Mouse (Mus musculus) liver, embryonic 11.5 days (tissue): Measurements from ENCODE around the gene Pla2g4e. TPM values are rescaled to one million over a fixed set of nuclear protein-coding genes. Genes with fewer than 3 reads are reported as not detected.

Experiments used
- ATAC-seq: fragments of 200-750 bp; cut with Nextera tagmentation; replicated peaks from 2 replicates; pipeline ENCODE4 v1.8.0; 2017; ENCODE audit warnings: moderate number of reproducible peaks, mild to moderate bottlenecking, moderate TSS enrichment, moderate library complexity; ENCODE audit not compliant: low FRiP score
- DNase-seq: peaks from one replicate; pipeline ENCODE4 v3.0.0-alpha.2; 2017; ENCODE audit warnings: low spot score
- H3K27ac ChIP-seq: fragments of 300-500 bp; sonication (generic); 2 replicates; pipeline ENCODE4 v1.5.1; 2014; ENCODE audit warnings: mild to moderate bottlenecking, low read depth, low read length, control low read depth
- H3K27me3 ChIP-seq: fragments of 300-500 bp; sonication (generic); replicated peaks from 2 replicates; pipeline ENCODE4 v1.6.1; 2014; ENCODE audit warnings: low read length, mixed read lengths; ENCODE audit not compliant: control insufficient read depth, insufficient read depth
- H3K36me3 ChIP-seq: fragments of 300-500 bp; sonication (generic); 2 replicates; pipeline ENCODE4 v1.6.1; 2014; ENCODE audit warnings: mild to moderate bottlenecking, low read length, moderate library complexity, mixed read lengths; ENCODE audit not compliant: control insufficient read depth, insufficient read depth
- H3K4me1 ChIP-seq: fragments of 300-500 bp; sonication (generic); replicated peaks from 2 replicates; pipeline ENCODE4 v1.6.1; 2014; ENCODE audit warnings: low read length, mixed read lengths; ENCODE audit not compliant: control insufficient read depth, insufficient read depth
- H3K4me2 ChIP-seq: fragments of 300-500 bp; sonication (generic); 2 replicates; pipeline ENCODE4 v1.6.1; 2014; ENCODE audit warnings: mild to moderate bottlenecking, control low read depth, moderate library complexity
- H3K4me3 ChIP-seq: fragments of 300-500 bp; sonication (generic); 2 replicates; pipeline ENCODE4 v1.5.1; 2014; ENCODE audit warnings: low read depth, low read length, control low read depth
- H3K9ac ChIP-seq: fragments of 300-500 bp; sonication (generic); 2 replicates; pipeline ENCODE4 v1.6.1; 2014; ENCODE audit warnings: low read depth, low read length, control low read depth
- H3K9me3 ChIP-seq: fragments of 300-500 bp; sonication (generic); 2 replicates; pipeline ENCODE4 v1.6.1; 2016; ENCODE audit warnings: low read length, inconsistent platforms, mixed read lengths; ENCODE audit not compliant: control insufficient read depth
- WGBS: fragments of 180-500 bp; shearing (Covaris S2); extraction: QIAGEN DNeasy Blood & Tissue Kit; methylation state at CpG from one replicate; pipeline ENCODE4 v1.1.7; 2014; 5-methylcytosine and 5-hydroxymethylcytosine counted together
- polyA plus RNA-seq: library from polyadenylated mRNA; unstranded; fragments of >200 nt; fragmentation: Nextera tagmentation; extraction: Ambion mirVana; gene quantifications from 2 replicates; pipeline ENCODE4 v1.2.1, GENCODE M21; 2014

The Pla2g4e gene
- polyA plus RNA-seq, 1 experiment from 2014 or later = not detected

DNA sequence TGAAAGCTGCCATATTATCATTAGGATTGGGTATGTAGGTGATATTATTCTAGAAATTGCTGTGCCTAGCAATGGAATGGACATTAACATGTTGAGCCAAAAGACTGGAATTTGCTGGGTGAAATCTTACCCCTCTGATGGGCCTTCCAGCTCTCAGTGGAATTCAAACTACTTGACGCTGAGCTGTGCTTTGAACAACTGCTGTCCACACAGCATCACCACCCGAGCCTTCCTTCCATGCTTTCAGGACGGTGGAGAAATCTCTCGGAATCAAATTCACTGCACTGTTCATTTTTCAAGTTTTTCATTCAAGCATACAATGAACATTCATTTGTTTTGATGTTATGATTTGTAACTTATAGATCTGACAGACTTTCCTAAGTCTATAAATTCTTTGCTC lies 100.7 kb downstream of the Pla2g4e start:
- H3K36me3 ChIP-seq = no peaks in the 10 kb centered on the region
- H3K27me3 ChIP-seq = no peaks in the 10 kb centered on the region
- no peak for DNase-seq
- no peak overlapping the region for H3K4me2 ChIP-seq
- H3K27ac ChIP-seq = no peak overlapping the region
- H3K4me3 ChIP-seq = no peak overlapping the region
- ATAC-seq = no peak
- peaks cover 3% of the 10 kb centered on the region; the same call in 1 of the 2 replicates for H3K4me1 ChIP-seq
- 87% methylated on average over 4 of the region's 4 CpGs for WGBS
- no peak overlapping the region for H3K9ac ChIP-seq
- H3K9me3 ChIP-seq = no peaks in the 10 kb centered on the region

DNA sequence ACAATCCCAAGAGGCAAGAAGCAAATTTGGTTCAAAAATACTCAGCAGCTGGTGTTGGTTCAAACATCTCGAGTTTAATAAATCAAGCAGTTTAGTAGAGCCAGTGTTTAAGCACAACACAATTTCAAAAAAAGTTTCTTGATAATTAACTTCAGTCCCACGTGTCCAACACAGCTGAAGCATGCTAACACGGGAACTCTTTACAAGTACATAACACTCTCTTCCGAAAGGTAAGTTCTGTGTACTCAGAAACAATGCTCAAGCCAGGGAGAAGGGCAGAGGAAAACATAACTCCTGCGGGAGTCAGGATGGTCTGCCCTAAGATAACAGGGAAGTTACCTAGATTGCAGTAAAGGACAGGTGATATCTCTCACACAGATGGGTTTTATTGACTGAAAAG lies 102.8 kb downstream of the Pla2g4e start:
- no peak overlapping the region for H3K9ac ChIP-seq
- ATAC-seq (no peak), DNase-seq (no peak)
- H3K36me3 ChIP-seq = no peaks in the 10 kb centered on the region
- H3K27ac ChIP-seq = no peak overlapping the region
- no peaks in the 10 kb centered on the region for H3K27me3 ChIP-seq
- 79% methylated on average over 5 of the region's 5 CpGs for WGBS
- H3K9me3 ChIP-seq = no peaks in the 10 kb centered on the region
- no peaks in the 10 kb centered on the region for H3K4me1 ChIP-seq
- H3K4me2 ChIP-seq = no peak overlapping the region
- no peak overlapping the region for H3K4me3 ChIP-seq

DNA sequence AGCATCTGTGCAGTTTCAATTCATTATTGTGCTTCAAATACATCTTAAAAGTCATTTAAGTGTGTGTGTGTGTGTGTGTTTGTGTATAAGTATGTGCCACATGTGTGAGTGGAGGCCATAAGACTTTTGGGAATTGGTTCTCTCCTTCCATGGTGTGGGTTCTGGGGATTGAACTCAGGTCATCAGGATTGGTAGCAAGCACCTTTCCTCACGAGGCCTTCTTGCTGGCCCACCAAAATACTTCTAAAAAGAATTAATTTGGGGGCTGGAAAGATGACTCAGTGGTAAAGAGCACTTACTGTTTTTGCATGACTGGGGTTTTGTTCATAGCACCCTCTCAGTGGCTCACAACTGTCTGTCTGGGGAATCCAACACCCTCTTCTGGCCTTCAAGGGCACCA lies 103.5 kb downstream of the Pla2g4e start:
- no peak overlapping the region for H3K9ac ChIP-seq
- ATAC-seq = no peak
- no peak overlapping the region for H3K4me2 ChIP-seq
- DNase-seq = no peak
- H3K4me1 ChIP-seq = no peaks in the 10 kb centered on the region
- H3K4me3 ChIP-seq = no peak overlapping the region
- 79% methylated on average over 1 of the region's 1 CpGs for WGBS
- H3K27me3 ChIP-seq = no peaks in the 10 kb centered on the region
- H3K36me3 ChIP-seq = no peaks in the 10 kb centered on the region
- no peaks in the 10 kb centered on the region for H3K9me3 ChIP-seq
- H3K27ac ChIP-seq = no peak overlapping the region

DNA sequence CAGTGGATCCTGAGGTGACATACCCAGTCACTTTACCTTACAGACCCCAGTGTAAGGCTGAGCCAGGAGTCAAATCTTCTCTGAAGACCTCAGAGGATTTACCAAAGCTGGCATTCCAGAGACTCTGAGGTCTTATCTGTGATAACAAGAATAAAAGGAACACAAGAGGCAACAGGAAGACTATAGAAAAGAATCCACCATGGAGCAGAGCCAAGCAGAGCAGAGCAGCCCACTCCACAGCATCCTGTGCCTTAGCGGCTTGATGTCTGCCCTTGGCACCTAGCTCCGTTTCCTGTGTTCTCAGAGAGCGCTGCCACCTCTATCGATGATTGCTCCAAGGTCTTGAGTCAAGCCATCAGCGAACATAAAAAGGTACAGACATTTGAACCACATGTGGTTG lies 104.8 kb downstream of the Pla2g4e start:
- Histone ChIP-seq H3K4me3 (no peak overlapping the region), H3K4me1 (no peaks in the 10 kb centered on the region), H3K27ac (no peak overlapping the region), H3K4me2 (no peak overlapping the region), H3K27me3 (no peaks in the 10 kb centered on the region), H3K9me3 (no peaks in the 10 kb centered on the region), H3K9ac (no peak overlapping the region), H3K36me3 (no peaks in the 10 kb centered on the region)
- ATAC-seq = no peak
- 84% methylated on average over 5 of the region's 5 CpGs for WGBS
- DNase-seq = no peak

DNA sequence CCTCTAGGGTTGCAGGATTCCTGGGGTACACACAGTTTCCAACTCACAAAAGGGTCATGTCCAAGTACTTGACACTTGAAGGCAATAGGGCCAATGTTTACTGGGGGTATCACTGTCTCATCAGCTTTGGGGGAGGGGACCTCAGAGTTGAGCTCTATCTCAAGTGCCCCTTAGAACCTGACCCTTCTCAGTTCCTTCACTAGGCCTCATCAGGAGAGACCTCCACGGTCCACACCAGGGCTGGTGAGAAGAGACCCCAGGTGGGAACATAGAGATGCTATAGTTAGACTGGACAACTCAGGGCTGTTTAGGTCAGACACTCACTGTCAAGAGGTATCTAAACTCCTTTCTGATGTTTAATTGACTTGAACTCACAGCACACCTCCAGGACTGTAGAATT lies 106.0 kb downstream of the Pla2g4e start:
- no peaks in the 10 kb centered on the region for H3K4me1 ChIP-seq
- H3K9ac ChIP-seq = no peak overlapping the region
- H3K27me3 ChIP-seq = no peaks in the 10 kb centered on the region
- no peak overlapping the region for H3K27ac ChIP-seq
- no peaks in the 10 kb centered on the region for H3K36me3 ChIP-seq
- H3K4me3 ChIP-seq = no peak overlapping the region
- DNase-seq (no peak), ATAC-seq (no peak)
- no peak overlapping the region for H3K4me2 ChIP-seq
- no peaks in the 10 kb centered on the region for H3K9me3 ChIP-seq
- 77% methylated on average over 1 of the region's 1 CpGs for WGBS

DNA sequence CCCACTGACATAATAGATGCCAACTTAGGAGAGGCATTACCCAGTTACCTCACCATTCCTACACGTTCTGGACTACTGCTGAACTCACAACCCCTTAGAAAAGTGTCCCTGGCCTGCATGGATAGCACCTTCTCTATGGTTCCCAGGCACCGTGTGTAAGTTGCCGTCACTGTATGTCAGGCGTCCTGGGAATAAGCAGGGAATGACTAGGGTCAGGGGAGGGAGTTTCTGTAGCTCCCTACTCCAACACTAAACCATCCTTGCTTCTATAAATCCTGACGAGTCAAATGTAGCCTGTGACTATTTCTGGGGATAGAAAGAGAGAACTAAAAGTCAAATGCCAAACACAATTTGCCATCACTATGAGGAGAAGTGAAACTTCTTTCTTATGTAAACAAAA lies 107.9 kb downstream of the Pla2g4e start:
- no peaks in the 10 kb centered on the region for H3K4me1 ChIP-seq
- no peak overlapping the region for H3K9ac ChIP-seq
- H3K4me3 ChIP-seq = no peak overlapping the region
- no peaks in the 10 kb centered on the region for H3K27me3 ChIP-seq
- no peaks in the 10 kb centered on the region for H3K36me3 ChIP-seq
- ATAC-seq (no peak), DNase-seq (no peak)
- 77% methylated on average over 5 of the region's 5 CpGs for WGBS
- H3K4me2 ChIP-seq = no peak overlapping the region
- no peaks in the 10 kb centered on the region for H3K9me3 ChIP-seq
- H3K27ac ChIP-seq = no peak overlapping the region

DNA sequence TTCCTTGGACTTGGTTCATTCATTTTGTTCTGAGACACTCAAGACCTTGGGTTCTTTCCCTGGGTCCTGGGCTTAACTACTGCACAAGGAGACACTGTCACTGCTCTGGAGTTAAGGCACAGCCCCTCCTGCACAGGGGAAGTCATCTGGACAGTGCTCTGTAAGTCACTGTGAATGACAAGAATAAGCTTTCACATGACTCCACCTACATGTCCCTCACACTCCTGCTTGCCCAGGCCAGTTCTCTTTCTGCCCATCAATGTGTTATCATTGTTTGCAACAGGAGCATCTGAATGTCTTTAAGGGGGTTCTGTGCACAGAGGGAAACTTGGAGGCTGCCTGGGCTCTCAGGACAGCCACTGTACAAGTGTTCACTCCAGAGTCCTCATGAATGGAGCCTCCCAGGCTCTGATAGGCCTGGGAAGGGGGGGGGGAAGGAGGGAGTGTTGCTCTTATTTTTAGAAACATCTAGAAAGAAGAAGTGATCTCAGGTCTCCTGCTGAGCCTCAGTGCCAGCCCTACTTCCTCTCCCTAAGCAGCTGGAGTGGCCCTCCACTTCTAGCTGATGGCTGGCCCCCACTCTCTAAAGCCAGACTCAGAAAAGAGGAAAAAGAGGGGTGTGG lies 110.6 kb downstream of the Pla2g4e start:
- Histone ChIP-seq H3K4me2 (no peak overlapping the region), H3K36me3 (no peaks in the 10 kb centered on the region), H3K27ac (no peak overlapping the region), H3K4me3 (no peak overlapping the region), H3K27me3 (no peaks in the 10 kb centered on the region), H3K9ac (no peak overlapping the region), H3K9me3 (no peaks in the 10 kb centered on the region), H3K4me1 (peaks cover 3% of the 10 kb centered on the region; the same call in 1 of the 2 replicates)
- ATAC-seq = no peak
- DNase-seq = no peak

DNA sequence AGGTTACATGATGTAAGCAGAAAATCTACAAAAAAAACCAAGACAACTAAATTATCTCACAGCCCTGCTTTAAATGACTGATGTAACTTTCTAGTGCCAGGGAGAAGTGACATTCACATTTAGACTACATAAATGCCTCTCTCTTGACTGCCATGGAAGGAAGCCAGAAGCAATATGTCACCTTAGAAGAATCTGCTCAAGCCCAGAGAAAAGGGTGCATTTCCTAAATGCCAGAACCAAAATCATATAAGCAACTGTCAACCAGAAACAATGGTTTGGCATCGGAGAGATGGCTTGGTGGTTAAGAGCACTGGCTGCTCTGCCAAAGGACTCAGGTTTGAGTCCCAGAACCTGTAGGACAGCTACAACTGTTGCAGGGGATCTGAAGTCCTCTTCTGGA lies 113.3 kb downstream of the Pla2g4e start:
- H3K27me3 ChIP-seq = no peaks in the 10 kb centered on the region
- H3K27ac ChIP-seq = no peak overlapping the region
- peaks cover 4% of the 10 kb centered on the region; the same call in 1 of the 2 replicates for H3K4me1 ChIP-seq

DNA sequence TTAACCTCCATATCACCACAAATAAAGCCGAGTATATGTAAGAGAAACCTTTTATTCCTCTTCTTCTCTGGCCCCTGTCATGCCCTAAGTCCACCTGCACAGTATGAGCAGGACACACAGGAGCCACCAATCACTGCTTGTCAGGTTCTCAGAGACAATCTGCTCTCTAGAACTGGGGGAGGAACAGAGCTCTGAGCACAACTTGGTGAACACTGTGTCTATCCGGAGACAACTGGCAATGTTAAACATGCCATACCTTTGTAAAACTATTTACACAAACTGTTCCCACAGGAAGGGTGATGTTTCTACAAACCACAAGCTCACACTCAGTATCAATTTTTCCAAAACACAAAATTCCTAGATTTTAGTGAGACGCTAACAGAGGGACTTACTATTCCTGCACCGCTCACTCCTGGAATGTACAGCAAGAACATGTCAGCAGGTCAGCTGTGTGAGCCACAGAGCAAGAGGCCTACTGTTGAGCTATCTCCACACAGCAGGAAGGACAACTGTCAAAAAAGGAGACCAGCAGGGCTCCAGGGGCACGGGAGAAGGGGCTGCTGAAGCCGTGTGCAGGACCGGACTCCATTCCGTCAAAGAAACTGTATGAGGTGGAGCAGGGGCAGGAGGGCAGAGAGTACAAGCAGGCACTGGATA lies 115.8 kb downstream of the Pla2g4e start:
- Histone ChIP-seq H3K9me3 (no peaks in the 10 kb centered on the region), H3K9ac (no peak overlapping the region), H3K27ac (no peak overlapping the region), H3K27me3 (no peaks in the 10 kb centered on the region), H3K4me2 (no peak overlapping the region), H3K36me3 (peaks cover 2% of the 10 kb centered on the region; the same call in 1 of the 2 replicates), H3K4me3 (no peak overlapping the region), H3K4me1 (peaks cover 4% of the 10 kb centered on the region; the same call in 1 of the 2 replicates)
- 59% methylated on average over 8 of the region's 8 CpGs for WGBS
- ATAC-seq (no peak), DNase-seq (no peak)

More for the DNA sequence above, 113.3 kb downstream of the Pla2g4e start:
- DNase-seq = no peak
- 84% methylated on average over 1 of the region's 1 CpGs for WGBS
- Histone ChIP-seq H3K9ac (no peak overlapping the region), H3K4me3 (no peak overlapping the region), H3K9me3 (no peaks in the 10 kb centered on the region), H3K36me3 (no peaks in the 10 kb centered on the region), H3K4me2 (no peak overlapping the region)
- no peak for ATAC-seq
